Mouse (Mus musculus) MEL (cell line): ENCODE data around the gene Lmnb2. TPM values are rescaled to one million over a fixed set of nuclear protein-coding genes. Genes with fewer than 3 reads are reported as not detected.

Experiments
- DNase-seq: peaks from one replicate; pipeline ENCODE4 v3.0.0; 2011; ENCODE audit warnings: low read depth, low spot score
- H3K27ac ChIP-seq: 2 replicates; pipeline ENCODE4 v1.5.1; 2012; ENCODE audit warnings: low read depth, mild to moderate bottlenecking, control low read depth, low read length, moderate library complexity; ENCODE audit not compliant: control insufficient read depth
- H3K27me3 ChIP-seq, 2 experiments: fragments of 150-350 bp in 1 of 2; sonication (generic) in 1 of 2; 2 replicates each; pipeline ENCODE4 v1.6.1; 2012; ENCODE audit warnings: low read length in 2 of 2, mild to moderate bottlenecking in 2 of 2, improper control_type of control experiment in 1 of 2, moderate library complexity in 1 of 2; ENCODE audit not compliant: insufficient read depth in 2 of 2, control insufficient read depth in 1 of 2
- H3K36me3 ChIP-seq, 2 experiments: 2 replicates each; pipeline ENCODE4 v1.6.1; 2012 to 2014; ENCODE audit warnings: low read length in 2 of 2, improper control_type of control experiment in 1 of 2, inconsistent platforms in 1 of 2, mild to moderate bottlenecking in 1 of 2; ENCODE audit not compliant: insufficient read depth in 2 of 2, control insufficient read depth in 1 of 2
- H3K4me1 ChIP-seq, 2 experiments: fragments of 150-350 bp in 1 of 2; sonication (generic) in 1 of 2; 2 replicates each; pipeline ENCODE4 v1.6.1; 2012; ENCODE audit warnings: low read length in 2 of 2, improper control_type of control experiment in 1 of 2, mild to moderate bottlenecking in 1 of 2; ENCODE audit not compliant: insufficient read depth in 2 of 2, control insufficient read depth in 1 of 2
- H3K4me3 ChIP-seq, 2 experiments: fragments of 150-350 bp in 1 of 2; sonication (generic) in 1 of 2; 2 replicates each; pipeline ENCODE4 v1.5.1; 2012; ENCODE audit warnings: low read depth in 2 of 2, low read length in 2 of 2, mild to moderate bottlenecking in 2 of 2, moderate library complexity in 2 of 2, control low read depth in 1 of 2, improper control_type of control experiment in 1 of 2; ENCODE audit not compliant: control insufficient read depth in 1 of 2, insufficient read depth in 1 of 2
- H3K79me2 ChIP-seq: 2 replicates; pipeline ENCODE4 v1.6.1; 2012; ENCODE audit warnings: mild to moderate bottlenecking, low read length, moderate library complexity; ENCODE audit not compliant: control insufficient read depth, poor library complexity, insufficient read depth
- H3K9ac ChIP-seq: 2 replicates; pipeline ENCODE4 v1.6.1; 2012; ENCODE audit warnings: low read depth, mild to moderate bottlenecking, control low read depth, low read length, moderate library complexity; ENCODE audit not compliant: control insufficient read depth, poor library complexity, severe bottlenecking
- H3K9me3 ChIP-seq: fragments of 150-350 bp; sonication (generic); replicated peaks from 2 replicates; pipeline ENCODE4 v1.6.1; 2012; ENCODE audit warnings: mild to moderate bottlenecking, low read length, improper control_type of control experiment, moderate library complexity; ENCODE audit not compliant: insufficient read depth
- BHLHE40 ChIP-seq: IDR thresholded peaks from 2 replicates; pipeline ENCODE4 v1.6.1; 2012; ENCODE audit warnings: low read depth, mild to moderate bottlenecking, inconsistent platforms, low read length, improper control_type of control experiment, borderline replicate concordance
- CHD1 ChIP-seq: IDR thresholded peaks from 2 replicates; pipeline ENCODE4 v1.6.1; 2012; ENCODE audit warnings: low read depth, mild to moderate bottlenecking, inconsistent platforms, low read length, improper control_type of control experiment
- ELF1 ChIP-seq: IDR thresholded peaks from 2 replicates; pipeline ENCODE4 v1.6.1; 2014; ENCODE audit warnings: low read depth, mild to moderate bottlenecking, inconsistent platforms, low read length, improper control_type of control experiment, moderate library complexity
- EP300 ChIP-seq, 2 experiments: IDR thresholded peaks; 2 replicates each; pipeline ENCODE4 v1.6.1; 2011; ENCODE audit warnings: improper control_type of control experiment in 2 of 2, low read length in 2 of 2, low read depth in 1 of 2, mild to moderate bottlenecking in 1 of 2
- HCFC1 ChIP-seq: IDR thresholded peaks from 2 replicates; pipeline ENCODE4 v1.6.1; 2012; ENCODE audit warnings: low read depth, mild to moderate bottlenecking, inconsistent platforms, low read length, improper control_type of control experiment, moderate library complexity
- JUND ChIP-seq: IDR thresholded peaks from 2 replicates; pipeline ENCODE4 v1.6.1; 2011; ENCODE audit warnings: low read depth, mild to moderate bottlenecking, improper control_type of control experiment, low read length
- MAX ChIP-seq: IDR thresholded peaks from 2 replicates; pipeline ENCODE4 v1.6.1; 2011; ENCODE audit warnings: low read length, improper control_type of control experiment
- MXI1 ChIP-seq: IDR thresholded peaks from 2 replicates; pipeline ENCODE4 v1.6.1; 2011; ENCODE audit warnings: mild to moderate bottlenecking, low read depth, low read length, improper control_type of control experiment
- MYC ChIP-seq: IDR thresholded peaks from 2 replicates; pipeline ENCODE4 v1.6.1; 2011; ENCODE audit warnings: low read depth, mild to moderate bottlenecking, low read length, improper control_type of control experiment, moderate library complexity
- NELFE ChIP-seq: IDR thresholded peaks from 2 replicates; pipeline ENCODE4 v1.6.1; 2011; ENCODE audit warnings: low read depth, low read length, improper control_type of control experiment
- NRF1 ChIP-seq: IDR thresholded peaks from 2 replicates; pipeline ENCODE4 v1.6.1; 2014; ENCODE audit warnings: low read depth, mild to moderate bottlenecking, inconsistent platforms, low read length, improper control_type of control experiment, moderate library complexity; ENCODE audit not compliant: poor library complexity, insufficient read depth, severe bottlenecking
- POLR2A ChIP-seq, 2 experiments: IDR thresholded peaks; 2 replicates each; pipeline ENCODE4 v1.6.1; 2011 to 2012; ENCODE audit warnings: low read length in 2 of 2, mild to moderate bottlenecking in 2 of 2, control low read depth in 1 of 2, improper control_type of control experiment in 1 of 2, low read depth in 1 of 2, moderate library complexity in 1 of 2; ENCODE audit not compliant: control insufficient read depth in 1 of 2, insufficient read depth in 1 of 2, poor library complexity in 1 of 2
- RCOR1 ChIP-seq: IDR thresholded peaks from 2 replicates; pipeline ENCODE4 v1.6.1; 2012; ENCODE audit warnings: low read depth, mild to moderate bottlenecking, inconsistent platforms, low read length, improper control_type of control experiment
- SIN3A ChIP-seq: IDR thresholded peaks from 2 replicates; pipeline ENCODE4 v1.6.1; 2012; ENCODE audit warnings: low read length, improper control_type of control experiment, inconsistent platforms
- SMC3 ChIP-seq: IDR thresholded peaks from 2 replicates; pipeline ENCODE4 v1.6.1; 2011; ENCODE audit warnings: low read depth, low read length, improper control_type of control experiment
- TBP ChIP-seq: IDR thresholded peaks from 2 replicates; pipeline ENCODE4 v1.8.0; 2011; ENCODE audit warnings: low read depth, low read length, improper control_type of control experiment
- TCF12 ChIP-seq: IDR thresholded peaks from 2 replicates; pipeline ENCODE4 v1.6.1; 2014; ENCODE audit warnings: low read depth, mild to moderate bottlenecking, inconsistent platforms, low read length, improper control_type of control experiment, moderate library complexity
- ZMIZ1 ChIP-seq: IDR thresholded peaks from 2 replicates; pipeline ENCODE4 v1.6.1; 2012; ENCODE audit warnings: low read depth, mild to moderate bottlenecking, inconsistent platforms, low read length, improper control_type of control experiment, moderate library complexity
- ZNF384 ChIP-seq: IDR thresholded peaks from 2 replicates; pipeline ENCODE4 v1.6.1; 2012; ENCODE audit warnings: low read depth, mild to moderate bottlenecking, inconsistent platforms, low read length, improper control_type of control experiment
- polyA plus RNA-seq, 2 experiments: library from polyadenylated mRNA; stranded (reverse) in 1 of 2; unstranded in 1 of 2; fragments of >175 nt in 1 of 2; fragments of >200 nt in 1 of 2; gene quantifications; 2 replicates each; pipeline versions ENCODE4 v1.2.1 to v1.2.4; 2012; ENCODE audit warnings: low replicate concordance in 2 of 2, low read depth in 1 of 2; ENCODE audit not compliant: insufficient read length in 2 of 2, insufficient read depth in 1 of 2, missing spikeins in 1 of 2
- total RNA-seq: library from RNA; depleted of rRNA; stranded (reverse); fragments of 300-350 nt; gene quantifications from 2 replicates; pipeline ENCODE4 v1.2.3, GENCODE M21; 2012; rRNA removed

Gene Lmnb2
- total and polyA plus RNA-seq, 3 experiments: 29.9 to 32.8 TPM; not detected in 1

- Histone ChIP-seq H3K4me3 (peak within 1 kb of the TSS; percentile 90 to 98), H3K36me3 (peaks cover 2 to 31% of the 10 kb centered on the region in 2 experiments; a peak in 2 of 4 replicates), H3K9me3 (no peaks in the 10 kb centered on the region), H3K27ac (peak within 1 kb of the TSS; percentile 84), H3K27me3 (no peaks in the 10 kb centered on the region), H3K9ac (peak within 1 kb of the TSS; percentile 98), H3K4me1 (peaks cover 19 to 43% of the 10 kb centered on the region in 2 experiments), H3K79me2 (peaks cover 64% of the 10 kb centered on the region)
- peak; percentile 97 for DNase-seq
- TF ChIP-seq RCOR1 (no peak), MXI1 (peak; percentile 97), TCF12 (peak; percentile 47; the same call in 1 of the 2 replicates), EP300 (IDR thresholded peaks at IDR 0.05; ENCODE audit: low read depth in 1 of 2, low read length in 2 of 2) (0 out of 4 replicates have a peak, but pooled peaks of 1 of the 2 experiments have one; percentile 5), BHLHE40 (no peak), NRF1 (peak; percentile 99), TBP (peak; percentile 67; the same call in 1 of the 2 replicates), ZMIZ1 (peak; percentile 88), ZNF384 (no peak), HCFC1 (peak; percentile 90), SMC3 (no peak), JUND (no peak), MAX (peak; percentile 86), CHD1 (peak; percentile 15; the same call in 1 of the 2 replicates), POLR2A (IDR thresholded peaks at IDR 0.05; ENCODE audit: control insufficient read depth in 1 of 2, insufficient read depth in 1 of 2, low read depth in 1 of 2, low read length in 2 of 2, poor library complexity in 1 of 2) (peak; percentile 86 to 91), MYC (peak; percentile 95), SIN3A (peak; percentile 93), ELF1 (peak; percentile 51; the same call in 1 of the 2 replicates), NELFE (peak; percentile 95)
These were observed 62.9 kb downstream of the Lmnb2 start, which contains the start of the genes Lsm7 and Sppl2b for GRCm38 (mm10) chr10:80854913-80855748. Gene Lsm7, minus strand, starts transcription at chr10:80855209. Gene Sppl2b, plus strand, starts transcription at chr10:80855275.

Other genes with a start within 250 kb of the Lmnb2 start
- 68.6 and 87.1 TPM in 2 replicates for gene Mknk2, start 240.1 kb downstream of the Lmnb2 start, total RNA-seq
- gene Mknk2, start 240.1 kb downstream of the Lmnb2 start, polyA plus RNA-seq: 100 to 1,000 TPM in 1 of 2 experiments, 10 to 100 TPM in 1; 47.4 to 184 TPM
- 38.3 and 38.7 TPM in 2 replicates for gene Mob3a, start 216.3 kb downstream of the Lmnb2 start, total RNA-seq
- 10 to 100 TPM in 1 of 2 experiments, not detected in 1; 63.4 TPM for gene Mob3a, start 216.3 kb downstream of the Lmnb2 start, polyA plus RNA-seq
- gene Izumo4, start 216.1 kb downstream of the Lmnb2 start, total RNA-seq: 1.0 and 1.5 TPM in 2 replicates
- gene Izumo4, start 216.1 kb downstream of the Lmnb2 start, polyA plus RNA-seq: 1 to 10 TPM in 1 of 2 experiments, not detected in 1; 3.8 TPM
- 29.6 and 32.7 TPM in 2 replicates for gene Ap3d1, start 176.0 kb downstream of the Lmnb2 start, total RNA-seq
- 100 to 1,000 TPM in 1 of 2 experiments, 10 to 100 TPM in 1; 54.5 to 260 TPM for gene Ap3d1, start 176.0 kb downstream of the Lmnb2 start, polyA plus RNA-seq
- 14.7 and 15.0 TPM in 2 replicates for gene Dot1l, start 163.0 kb downstream of the Lmnb2 start, total RNA-seq
- 10 to 100 TPM in 1 of 2 experiments, not detected in 1; 70.6 TPM for gene Dot1l, start 163.0 kb downstream of the Lmnb2 start, polyA plus RNA-seq
- gene Sf3a2, start 120.0 kb downstream of the Lmnb2 start, total RNA-seq: 50.4 and 52.0 TPM in 2 replicates
- gene Sf3a2, start 120.0 kb downstream of the Lmnb2 start, polyA plus RNA-seq: 100 to 1,000 TPM in 1 of 2 experiments, not detected in 1; 210 TPM
- gene Plekhj1, start 119.6 kb downstream of the Lmnb2 start, total RNA-seq: 79.8 and 86.9 TPM in 2 replicates
- gene Plekhj1, start 119.6 kb downstream of the Lmnb2 start, polyA plus RNA-seq: 100 to 1,000 TPM in 1 of 2 experiments, not detected in 1; 217 TPM
- gene Amh, start 113.0 kb downstream of the Lmnb2 start, total RNA-seq: 0.42 and 0.59 TPM in 2 replicates
- gene Amh, start 113.0 kb downstream of the Lmnb2 start, polyA plus RNA-seq: 1 to 10 TPM in 1 of 2 experiments, not detected in 1; 1.1 TPM
- gene Jsrp1, start 104.7 kb downstream of the Lmnb2 start, total RNA-seq: not detected in 2 replicates
- gene Jsrp1, start 104.7 kb downstream of the Lmnb2 start, polyA plus RNA-seq: under 1 TPM in 1 of 2 experiments, not detected in 1; 0.39 TPM
- 983 and 1,061 TPM in 2 replicates for gene Oaz1, start 91.6 kb downstream of the Lmnb2 start, total RNA-seq
- gene Oaz1, start 91.6 kb downstream of the Lmnb2 start, polyA plus RNA-seq: 1,000 to 10,000 TPM in 1 of 2 experiments, not detected in 1; 1,528 TPM
- gene Lingo3, start 74.2 kb downstream of the Lmnb2 start, total RNA-seq: not detected in 2 replicates
- not detected for gene Lingo3, start 74.2 kb downstream of the Lmnb2 start, polyA plus RNA-seq
- gene Lsm7, start 63.0 kb downstream of the Lmnb2 start, total RNA-seq: 616 and 637 TPM in 2 replicates
- 100 to 1,000 TPM in 1 of 2 experiments, not detected in 1; 246 TPM for gene Lsm7, start 63.0 kb downstream of the Lmnb2 start, polyA plus RNA-seq
- 38.6 and 52.0 TPM in 2 replicates for gene Sppl2b, start 63.0 kb downstream of the Lmnb2 start, total RNA-seq
- 10 to 100 TPM in 1 of 2 experiments, not detected in 1; 65.9 TPM for gene Sppl2b, start 63.0 kb downstream of the Lmnb2 start, polyA plus RNA-seq
- gene Tmprss9, start 46.4 kb downstream of the Lmnb2 start, total RNA-seq: 0.07 and 0.15 TPM in 2 replicates
- under 1 TPM in 1 of 2 experiments, not detected in 1; 0.25 TPM for gene Tmprss9, start 46.4 kb downstream of the Lmnb2 start, polyA plus RNA-seq
- 349 and 366 TPM in 2 replicates for gene Timm13, start 17.3 kb downstream of the Lmnb2 start, total RNA-seq
- 100 to 1,000 TPM; 329 to 645 TPM for gene Timm13, start 17.3 kb downstream of the Lmnb2 start, polyA plus RNA-seq
- 13.3 and 13.4 TPM in 2 replicates for gene Gadd45b, start 11.8 kb upstream of the Lmnb2 start, total RNA-seq
- gene Gadd45b, start 11.8 kb upstream of the Lmnb2 start, polyA plus RNA-seq: 10 to 100 TPM in 1 of 2 experiments, not detected in 1; 10.1 TPM
- gene Gng7, start 96.7 kb upstream of the Lmnb2 start, total RNA-seq: 0.92 and 1.3 TPM in 2 replicates
- 1 to 10 TPM in 1 of 2 experiments, not detected in 1; 6.2 TPM for gene Gng7, start 96.7 kb upstream of the Lmnb2 start, polyA plus RNA-seq
- gene Diras1, start 107.4 kb upstream of the Lmnb2 start, total RNA-seq: not detected in 2 replicates
- gene Diras1, start 107.4 kb upstream of the Lmnb2 start, polyA plus RNA-seq: under 1 TPM in 1 of 2 experiments, not detected in 1; 0.04 TPM
- gene Slc39a3, start 119.2 kb upstream of the Lmnb2 start, total RNA-seq: 14.8 and 19.5 TPM in 2 replicates
- gene Slc39a3, start 119.2 kb upstream of the Lmnb2 start, polyA plus RNA-seq: 10 to 100 TPM in 1 of 2 experiments, not detected in 1; 15.6 TPM
- 100 and 101 TPM in 2 replicates for gene Sgta, start 141.9 kb upstream of the Lmnb2 start, total RNA-seq
- gene Sgta, start 141.9 kb upstream of the Lmnb2 start, polyA plus RNA-seq: 1,000 to 10,000 TPM in 1 of 2 experiments, 100 to 1,000 TPM in 1; 152 to 1,019 TPM
- gene Thop1, start 151.8 kb upstream of the Lmnb2 start, total RNA-seq: 121 and 126 TPM in 2 replicates
- gene Thop1, start 151.8 kb upstream of the Lmnb2 start, polyA plus RNA-seq: 100 to 1,000 TPM in 1 of 2 experiments, 10 to 100 TPM in 1; 75.7 to 113 TPM
- gene Creb3l3, start 180.6 kb upstream of the Lmnb2 start, total RNA-seq: not detected in 2 replicates
- gene Creb3l3, start 180.6 kb upstream of the Lmnb2 start, polyA plus RNA-seq: under 1 TPM in 1 of 2 experiments, not detected in 1; 0.35 TPM
- gene Map2k2, start 187.7 kb upstream of the Lmnb2 start, total RNA-seq: 147 and 152 TPM in 2 replicates
- gene Map2k2, start 187.7 kb upstream of the Lmnb2 start, polyA plus RNA-seq: 100 to 1,000 TPM in 1 of 2 experiments, not detected in 1; 212 TPM
- 23.8 and 25.3 TPM in 2 replicates for gene Zbtb7a, start 217.0 kb upstream of the Lmnb2 start, total RNA-seq
- gene Zbtb7a, start 217.0 kb upstream of the Lmnb2 start, polyA plus RNA-seq: 10 to 100 TPM; 40.6 to 45.4 TPM
- gene Pias4, start 249.7 kb upstream of the Lmnb2 start, total RNA-seq: 19.5 and 21.0 TPM in 2 replicates
- 10 to 100 TPM in 1 of 2 experiments, not detected in 1; 40.4 TPM for gene Pias4, start 249.7 kb upstream of the Lmnb2 start, polyA plus RNA-seq